Mouse (Mus musculus): ENCODE data around the gene Olfr709-ps1. TPM values are rescaled to one million over a fixed set of nuclear protein-coding genes. Genes with fewer than 3 reads are reported as not detected.
"Not testable (repeated sequence)": the region's sequence is repeated elsewhere in the genome, so short reads cannot be mapped to it uniquely, and the experiment has no call there.

Gene Olfr709-ps1
- polyA plus RNA-seq (2012; rRNA removed): not detected in 2 replicates

DNA sequence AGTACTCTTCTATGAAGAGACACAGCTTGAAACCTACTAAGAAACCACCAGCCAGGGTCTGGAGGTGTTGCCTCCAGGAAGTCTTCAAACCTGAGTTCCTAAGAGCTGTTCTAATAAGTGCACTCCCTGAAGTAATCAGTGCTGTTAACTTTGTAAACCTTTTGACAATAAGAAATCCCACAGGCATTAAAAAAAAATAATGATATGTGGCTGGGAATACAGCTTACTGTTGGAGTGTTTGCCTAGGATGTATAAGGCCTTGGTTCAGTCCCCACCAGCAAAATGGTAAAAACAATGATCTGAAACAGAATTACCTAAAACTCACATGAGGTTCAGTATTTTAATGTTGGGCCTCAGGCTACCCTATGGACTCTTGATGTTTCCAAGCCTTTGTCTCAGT lies at the start of gene Olfr709-ps1:
Gene Olfr709-ps1 (minus strand): TSS at position 101 of the 400 bp plus-strand sequence.
- H3K27me3 ChIP-seq (ENCODE audit: control insufficient read depth, insufficient read depth, low read length): no peaks in the 10 kb centered on the region
- TF ChIP-seq POLR2A (IDR thresholded peaks at IDR 0.05; ENCODE audit: control insufficient read depth, low read depth, low read length) (no peak), CTCF (IDR thresholded peaks at IDR 0.05; ENCODE audit: control insufficient read depth, insufficient read depth, insufficient replicate concordance, low read depth, low read length) (no peak)
- H3K4me1 ChIP-seq (ENCODE audit: control insufficient read depth, insufficient read depth, low read length): no peaks in the 10 kb centered on the region
- no peak within 1 kb of the TSS for H3K27ac ChIP-seq (ENCODE audit: control insufficient read depth, insufficient read depth, low read depth, low read length)
- no peak within 1 kb of the TSS for H3K4me3 ChIP-seq (ENCODE audit: control insufficient read depth, low read depth, low read length)
- no peaks in the 10 kb centered on the region for H3K36me3 ChIP-seq (ENCODE audit: control insufficient read depth, insufficient read depth, low read length)

DNA sequence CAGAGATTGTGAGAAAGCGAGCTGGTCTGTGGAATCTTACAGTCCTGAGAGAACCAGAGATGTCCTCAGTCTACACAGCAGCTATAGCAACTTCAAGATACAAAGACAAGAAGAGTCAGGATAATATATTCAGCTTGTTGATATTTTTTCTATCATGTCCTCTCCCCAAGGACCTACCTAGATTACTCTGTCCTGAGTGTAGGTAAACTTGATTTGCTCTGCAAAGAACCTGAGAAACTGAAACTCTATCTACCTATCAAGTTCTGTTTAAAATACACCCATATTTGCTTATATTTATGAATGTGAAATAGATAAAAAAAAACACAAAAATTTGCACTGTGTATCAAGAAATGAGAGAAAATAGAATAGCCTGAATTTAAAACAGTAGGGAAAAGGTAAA lies 43.3 kb upstream of the Olfr709-ps1 start, which contains the start of gene Olfr711:
Gene Olfr711 (minus strand): TSS at position 101 of the 400 bp plus-strand sequence.
- no peaks in the 10 kb centered on the region for H3K4me1 ChIP-seq (ENCODE audit: control insufficient read depth, insufficient read depth, low read length)
- no peak within 1 kb of the TSS for H3K27ac ChIP-seq (ENCODE audit: control insufficient read depth, insufficient read depth, low read depth, low read length)
- no peaks in the 10 kb centered on the region for H3K36me3 ChIP-seq (ENCODE audit: control insufficient read depth, insufficient read depth, low read length)
- no peak within 1 kb of the TSS for H3K4me3 ChIP-seq (ENCODE audit: control insufficient read depth, low read depth, low read length)
- no peaks in the 10 kb centered on the region for H3K27me3 ChIP-seq (ENCODE audit: control insufficient read depth, insufficient read depth, low read length)
- TF ChIP-seq POLR2A (IDR thresholded peaks at IDR 0.05; ENCODE audit: control insufficient read depth, low read depth, low read length) (no peak), CTCF (IDR thresholded peaks at IDR 0.05; ENCODE audit: control insufficient read depth, insufficient read depth, insufficient replicate concordance, low read depth, low read length) (no peak)

DNA sequence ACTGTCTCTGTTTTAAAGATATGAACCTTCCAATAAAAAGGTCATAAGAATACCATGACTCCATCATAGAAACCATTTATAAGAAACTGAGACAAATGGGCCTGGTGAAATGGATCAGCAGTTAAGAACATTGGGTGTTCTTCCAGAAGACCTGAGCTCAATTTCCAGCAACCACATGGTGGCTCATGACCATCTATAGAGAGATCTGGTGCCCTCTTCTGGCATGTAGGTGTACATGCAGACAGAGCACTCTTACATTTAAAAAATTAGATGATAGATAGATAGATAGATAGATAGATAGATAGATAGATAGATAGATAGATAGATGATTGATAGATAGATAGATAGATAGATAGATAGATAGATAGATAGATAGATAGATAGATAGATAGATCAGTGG lies 35.5 kb upstream of the Olfr709-ps1 start:
- H3K4me3 ChIP-seq (ENCODE audit: control insufficient read depth, low read depth, low read length); H3K27me3 ChIP-seq (ENCODE audit: control insufficient read depth, insufficient read depth, low read length); H3K36me3 ChIP-seq (ENCODE audit: control insufficient read depth, insufficient read depth, low read length); H3K27ac ChIP-seq (ENCODE audit: control insufficient read depth, insufficient read depth, low read depth, low read length); H3K4me1 ChIP-seq (ENCODE audit: control insufficient read depth, insufficient read depth, low read length): not testable (repeated sequence)

DNA sequence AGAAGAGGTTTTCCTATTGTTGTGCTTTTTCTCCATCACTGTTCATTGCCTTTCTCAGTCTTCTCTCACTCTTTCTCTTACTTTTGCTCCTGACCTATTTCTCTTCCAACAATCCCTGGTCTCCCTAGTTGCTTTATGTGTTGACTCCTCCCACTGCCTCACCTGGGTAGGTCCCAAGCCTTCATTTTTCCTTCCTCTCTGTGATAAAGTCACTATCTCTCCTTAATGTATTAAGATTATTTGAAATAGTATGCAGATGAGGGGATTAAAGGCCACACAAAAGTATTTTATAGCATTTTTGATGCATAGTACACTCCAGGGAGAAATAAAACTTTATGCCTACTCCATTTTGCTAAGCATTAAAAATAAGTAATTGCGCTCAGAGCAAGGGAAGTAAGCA lies 31.8 kb upstream of the Olfr709-ps1 start, which contains the start of gene Olfr6:
Gene Olfr6 (minus strand): TSS at position 101 of the 400 bp plus-strand sequence.
- H3K36me3 ChIP-seq (ENCODE audit: control insufficient read depth, insufficient read depth, low read length): no peaks in the 10 kb centered on the region
- H3K4me1 ChIP-seq (ENCODE audit: control insufficient read depth, insufficient read depth, low read length): no peaks in the 10 kb centered on the region
- no peak within 1 kb of the TSS for H3K27ac ChIP-seq (ENCODE audit: control insufficient read depth, insufficient read depth, low read depth, low read length)
- TF ChIP-seq POLR2A (IDR thresholded peaks at IDR 0.05; ENCODE audit: control insufficient read depth, low read depth, low read length) (no peak), CTCF (IDR thresholded peaks at IDR 0.05; ENCODE audit: control insufficient read depth, insufficient read depth, insufficient replicate concordance, low read depth, low read length) (no peak)
- H3K4me3 ChIP-seq (ENCODE audit: control insufficient read depth, low read depth, low read length): no peak within 1 kb of the TSS
- H3K27me3 ChIP-seq (ENCODE audit: control insufficient read depth, insufficient read depth, low read length): no peaks in the 10 kb centered on the region

DNA sequence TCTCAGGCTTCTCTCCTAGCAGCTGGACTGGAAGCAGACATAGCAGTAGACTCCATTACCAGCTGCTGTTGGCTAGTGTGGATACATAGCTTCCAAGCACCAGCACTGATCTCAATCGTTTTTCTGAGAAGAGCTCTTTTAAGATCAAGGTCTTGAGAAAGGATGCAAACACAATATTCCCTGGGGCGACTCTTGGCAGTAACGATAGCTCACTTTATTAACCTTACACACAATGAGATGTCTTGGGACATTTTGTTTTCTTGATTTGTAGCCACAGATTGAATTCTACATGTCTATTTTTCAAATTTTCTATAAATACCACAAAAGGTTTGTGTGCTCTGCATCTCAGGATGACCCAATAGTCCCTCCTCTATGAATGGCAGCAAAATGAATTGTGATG lies 16.2 kb upstream of the Olfr709-ps1 start, which contains the start of gene Olfr710:
Gene Olfr710 (minus strand): TSS at position 101 of the 400 bp plus-strand sequence.
- no peak for TF ChIP-seq CTCF (IDR thresholded peaks at IDR 0.05; ENCODE audit: control insufficient read depth, insufficient read depth, insufficient replicate concordance, low read depth, low read length)
- TF ChIP-seq POLR2A (IDR thresholded peaks at IDR 0.05; ENCODE audit: control insufficient read depth, low read depth, low read length): no peak
- Histone ChIP-seq H3K4me1 (ENCODE audit: control insufficient read depth, insufficient read depth, low read length) (no peaks in the 10 kb centered on the region), H3K4me3 (ENCODE audit: control insufficient read depth, low read depth, low read length) (no peak within 1 kb of the TSS), H3K36me3 (ENCODE audit: control insufficient read depth, insufficient read depth, low read length) (no peaks in the 10 kb centered on the region), H3K27ac (ENCODE audit: control insufficient read depth, insufficient read depth, low read depth, low read length) (no peak within 1 kb of the TSS), H3K27me3 (ENCODE audit: control insufficient read depth, insufficient read depth, low read length) (no peaks in the 10 kb centered on the region)

DNA sequence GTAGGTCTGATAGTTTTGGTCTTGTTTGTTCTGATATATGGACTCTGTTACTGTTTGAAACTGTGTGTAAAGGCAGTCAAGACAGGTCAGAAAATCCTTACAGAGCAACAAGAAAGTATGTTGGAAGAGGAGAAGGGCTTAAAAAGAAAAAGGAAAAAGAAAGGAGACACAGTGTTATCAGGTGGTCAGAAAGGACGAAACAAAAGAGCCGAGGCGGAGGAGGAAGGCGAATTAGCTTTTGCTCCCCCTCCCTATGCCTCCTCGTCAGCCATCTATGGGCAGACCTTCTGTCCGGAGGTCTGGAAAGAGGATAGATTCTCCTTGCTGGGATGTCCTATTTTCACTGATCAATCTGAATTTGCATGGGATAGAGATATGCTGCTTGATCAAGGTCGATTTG lies 11.1 kb downstream of the Olfr709-ps1 start:
- H3K36me3 ChIP-seq (ENCODE audit: control insufficient read depth, insufficient read depth, low read length); H3K27me3 ChIP-seq (ENCODE audit: control insufficient read depth, insufficient read depth, low read length); H3K4me3 ChIP-seq (ENCODE audit: control insufficient read depth, low read depth, low read length); H3K4me1 ChIP-seq (ENCODE audit: control insufficient read depth, insufficient read depth, low read length); H3K27ac ChIP-seq (ENCODE audit: control insufficient read depth, insufficient read depth, low read depth, low read length): not testable (repeated sequence)

DNA sequence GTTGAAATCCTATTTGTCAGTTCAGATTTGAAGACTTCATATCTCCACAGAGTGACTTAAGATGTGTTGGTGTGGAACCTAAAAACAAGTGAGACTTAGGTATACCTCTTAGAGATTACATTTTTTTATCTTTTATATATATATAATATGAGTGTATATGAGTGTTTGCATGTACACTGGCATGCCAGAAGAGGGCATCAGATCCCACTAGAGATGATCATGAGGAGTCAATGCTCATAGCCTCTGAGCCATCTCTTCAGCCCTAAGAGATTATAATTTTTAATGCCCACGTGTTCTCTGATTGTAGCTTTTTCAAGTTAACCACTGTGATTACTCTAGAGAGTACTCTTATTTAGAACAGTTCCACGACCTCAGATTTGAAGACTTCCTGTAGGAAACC lies 24.3 kb downstream of the Olfr709-ps1 start, which contains the start of gene Olfr1532-ps1:
Gene Olfr1532-ps1 (plus strand): TSS at position 326 of the 400 bp plus-strand sequence.
- Histone ChIP-seq H3K27ac (ENCODE audit: control insufficient read depth, insufficient read depth, low read depth, low read length) (no peak within 1 kb of the TSS), H3K27me3 (ENCODE audit: control insufficient read depth, insufficient read depth, low read length) (no peaks in the 10 kb centered on the region), H3K36me3 (ENCODE audit: control insufficient read depth, insufficient read depth, low read length) (no peaks in the 10 kb centered on the region), H3K4me1 (ENCODE audit: control insufficient read depth, insufficient read depth, low read length) (no peaks in the 10 kb centered on the region), H3K4me3 (ENCODE audit: control insufficient read depth, low read depth, low read length) (no peak within 1 kb of the TSS)
- TF ChIP-seq POLR2A (IDR thresholded peaks at IDR 0.05; ENCODE audit: control insufficient read depth, low read depth, low read length): no peak
- no peak for TF ChIP-seq CTCF (IDR thresholded peaks at IDR 0.05; ENCODE audit: control insufficient read depth, insufficient read depth, insufficient replicate concordance, low read depth, low read length)

DNA sequence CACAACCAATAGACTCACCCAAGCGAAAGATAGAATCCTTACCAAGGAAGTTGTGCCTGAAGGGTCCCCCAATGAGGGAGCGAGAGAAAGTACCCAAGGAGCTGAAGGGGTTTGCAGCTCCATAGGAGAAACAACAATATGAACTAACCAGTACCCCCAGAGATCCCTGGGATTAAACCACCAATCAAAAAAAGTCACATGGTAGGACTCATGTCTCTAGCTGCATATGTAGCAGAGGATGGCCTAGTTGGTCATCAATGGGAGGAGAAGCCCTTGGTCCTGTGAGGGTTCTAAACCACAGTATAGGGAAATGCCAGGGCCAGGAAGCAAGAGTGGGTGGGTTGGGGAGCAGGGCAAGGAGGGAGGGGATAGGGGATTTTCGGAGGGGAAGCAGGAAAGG lies 30.9 kb downstream of the Olfr709-ps1 start, which contains the start of gene Olfr707:
Gene Olfr707 (minus strand): TSS at position 101 of the 400 bp plus-strand sequence.
- not testable (repeated sequence) for H3K27ac ChIP-seq (ENCODE audit: control insufficient read depth, insufficient read depth, low read depth, low read length); H3K27me3 ChIP-seq (ENCODE audit: control insufficient read depth, insufficient read depth, low read length)

More for the DNA sequence above, 30.9 kb downstream of the Olfr709-ps1 start, which contains the start of gene Olfr707:
- not testable (repeated sequence) for H3K4me3 ChIP-seq (ENCODE audit: control insufficient read depth, low read depth, low read length); H3K4me1 ChIP-seq (ENCODE audit: control insufficient read depth, insufficient read depth, low read length); H3K36me3 ChIP-seq (ENCODE audit: control insufficient read depth, insufficient read depth, low read length)

Data from testis, adult 2 months (tissue).